Mouse (Mus musculus) telencephalon, adult 2 months (tissue): Measurements from ENCODE around the gene Lclat1.

Source experiments
- DNase-seq: peaks from one replicate; pipeline ENCODE4 v3.0.0-alpha.2; 2011; ENCODE audit warnings: low read depth, low spot score

The Lclat1 gene

DNA sequence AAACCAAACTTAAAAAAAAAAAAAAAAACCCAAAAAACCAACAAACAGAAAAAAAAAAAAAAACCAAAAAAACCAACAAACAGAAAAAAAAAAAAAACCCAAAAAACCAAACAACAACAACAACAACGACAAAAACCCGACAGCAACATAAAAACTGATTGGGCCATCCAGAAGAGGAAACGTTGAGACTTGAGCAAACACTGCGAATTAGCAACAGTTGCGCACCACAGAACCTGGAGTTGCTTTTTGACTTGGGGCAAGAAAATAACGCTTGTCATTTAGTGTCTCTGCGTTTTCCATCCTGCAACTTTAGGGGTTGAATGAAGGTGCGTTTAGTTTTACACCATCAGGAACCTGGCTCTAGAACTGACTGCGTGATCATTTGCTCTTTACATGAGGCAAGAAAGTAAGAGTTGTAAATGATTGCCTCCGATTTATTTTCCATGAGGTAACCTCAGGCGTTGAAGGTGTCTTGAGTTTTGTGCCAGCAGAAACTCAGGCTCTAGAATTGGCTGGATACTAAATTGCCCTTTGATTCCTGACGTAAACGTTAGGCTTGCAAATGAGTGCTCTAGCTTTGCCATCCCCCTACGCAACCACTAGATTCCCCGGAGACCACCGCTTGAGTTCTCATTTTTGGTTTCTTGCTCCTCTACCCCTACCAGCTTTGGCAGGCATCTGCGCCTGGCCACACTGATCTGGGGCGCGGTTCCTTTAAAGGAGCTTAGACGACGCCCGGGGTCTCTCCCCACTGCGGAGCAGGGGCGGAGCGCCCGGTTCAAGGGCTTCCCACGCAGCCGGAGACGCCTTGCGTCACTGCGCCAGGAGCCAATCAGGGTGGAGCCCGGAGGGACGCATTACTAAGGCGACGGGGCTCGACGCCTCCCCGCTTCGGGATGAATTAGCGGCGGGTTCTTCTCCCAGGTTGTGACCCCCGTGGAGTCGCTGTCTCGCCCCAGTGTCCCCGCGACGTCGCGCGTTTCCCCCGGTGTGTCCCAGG lies at the start of gene Lclat1:
Gene Lclat1 (plus strand): TSS at position 828 of the 1,000 bp plus-strand sequence.
- DNase-seq, result peak; percentile 92

DNA sequence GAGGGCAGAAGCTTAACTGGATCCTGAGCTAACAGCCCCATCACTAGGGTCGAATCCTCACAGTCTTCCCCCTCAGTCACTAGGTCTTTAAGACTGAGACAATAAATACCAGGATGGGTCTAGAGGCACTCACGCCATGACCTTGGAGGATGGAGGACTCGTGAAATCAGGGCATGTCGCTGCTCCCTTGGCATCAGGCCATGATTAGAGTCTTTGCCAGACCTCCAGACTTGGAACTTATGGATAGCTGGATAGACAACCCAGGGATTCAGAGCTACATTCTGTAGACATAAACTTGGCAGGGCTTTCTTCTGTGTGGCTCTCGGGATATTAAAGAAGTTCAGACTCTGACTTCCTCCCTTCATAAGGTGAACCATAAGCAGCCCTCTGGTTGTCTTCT lies 49.5 kb upstream of the Lclat1 start:
- DNase-seq, result no peak

DNA sequence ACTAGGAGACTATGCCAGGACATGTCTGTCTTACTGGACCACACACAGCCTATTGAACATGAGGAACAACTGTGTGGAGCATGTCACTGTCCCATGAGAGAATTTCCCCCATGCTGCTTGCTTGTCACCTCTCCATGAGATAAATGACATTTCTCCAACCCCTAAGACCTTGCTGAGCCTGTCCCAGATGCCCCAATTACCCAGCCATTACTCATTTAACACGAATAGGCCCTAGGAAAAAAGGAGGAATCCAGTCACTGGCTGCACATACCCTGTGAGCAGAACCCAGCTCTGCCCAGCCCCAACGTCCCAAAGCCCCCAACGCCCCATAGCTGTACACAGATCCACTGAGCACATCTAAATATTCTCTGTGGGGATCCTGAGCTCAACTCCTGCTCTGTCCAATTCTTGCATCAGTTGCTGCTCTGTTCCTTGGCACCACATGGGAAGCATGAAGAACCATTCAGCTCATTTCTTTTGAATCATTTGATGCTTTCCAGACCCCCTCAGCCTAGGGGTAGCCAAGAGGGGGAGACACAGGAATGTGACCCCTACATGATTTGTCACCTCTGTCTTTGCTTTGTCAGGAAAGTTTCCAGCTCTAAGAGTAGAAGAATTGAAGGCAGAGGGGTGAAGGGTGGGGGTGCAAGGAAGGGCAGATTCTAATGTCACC lies 47.4 kb upstream of the Lclat1 start:
- no peak for DNase-seq

DNA sequence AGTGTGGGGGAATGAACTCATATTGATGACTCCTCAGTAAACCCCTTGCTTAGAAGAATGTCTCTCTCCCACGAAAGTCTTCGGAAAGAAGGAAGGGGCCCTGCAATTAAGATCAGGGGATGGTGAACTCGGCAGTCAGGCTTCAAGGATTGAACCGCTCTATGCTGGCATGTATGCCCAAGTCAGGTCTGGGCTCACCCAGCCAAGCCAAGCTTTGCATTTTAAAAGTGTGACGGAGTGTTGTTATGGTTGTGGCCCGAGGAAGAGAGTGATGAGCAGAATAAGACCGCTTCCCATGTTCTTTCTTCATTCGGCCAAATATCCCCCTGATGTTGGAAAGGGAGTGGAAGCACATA lies 46.9 kb upstream of the Lclat1 start:
- DNase-seq, result no peak

DNA sequence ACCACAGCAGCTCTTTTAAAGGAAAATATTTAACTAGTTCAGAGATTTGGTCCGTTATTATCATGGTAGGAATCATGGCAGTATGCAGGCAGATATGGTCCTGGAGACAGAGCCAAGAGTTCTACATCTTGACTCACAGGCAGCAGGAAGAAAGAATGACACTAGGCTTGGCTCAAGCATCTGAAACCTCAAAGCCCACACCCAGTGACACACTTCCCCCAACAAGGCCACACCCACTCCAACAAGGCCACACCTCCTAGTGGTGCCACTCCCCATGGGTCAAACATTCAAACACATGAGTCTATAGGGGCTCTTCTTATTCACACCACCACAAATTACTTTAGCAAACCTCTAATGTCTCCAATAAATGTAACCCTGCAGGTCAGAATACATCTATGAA lies 45.1 kb upstream of the Lclat1 start:
- no peak for DNase-seq

DNA sequence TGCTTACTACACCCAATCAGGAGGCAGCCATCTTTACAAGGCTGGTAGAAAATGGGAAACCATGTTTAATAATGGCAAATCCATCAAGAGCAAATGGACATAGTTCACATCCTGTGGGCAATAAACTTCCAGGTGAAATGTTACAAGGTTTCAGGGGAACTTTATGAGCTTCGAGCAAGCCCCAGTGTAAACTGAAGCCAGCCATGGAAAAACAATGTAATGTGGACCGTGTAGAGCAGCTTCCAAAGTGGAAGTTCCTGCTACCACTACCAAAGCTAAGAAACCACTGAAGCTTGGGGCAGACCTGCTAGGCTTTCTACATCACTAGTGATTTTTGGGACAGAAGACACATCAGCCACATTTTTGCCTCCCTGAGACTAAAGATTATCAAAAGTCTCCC lies 44.5 kb upstream of the Lclat1 start:
- DNase-seq, result no peak

DNA sequence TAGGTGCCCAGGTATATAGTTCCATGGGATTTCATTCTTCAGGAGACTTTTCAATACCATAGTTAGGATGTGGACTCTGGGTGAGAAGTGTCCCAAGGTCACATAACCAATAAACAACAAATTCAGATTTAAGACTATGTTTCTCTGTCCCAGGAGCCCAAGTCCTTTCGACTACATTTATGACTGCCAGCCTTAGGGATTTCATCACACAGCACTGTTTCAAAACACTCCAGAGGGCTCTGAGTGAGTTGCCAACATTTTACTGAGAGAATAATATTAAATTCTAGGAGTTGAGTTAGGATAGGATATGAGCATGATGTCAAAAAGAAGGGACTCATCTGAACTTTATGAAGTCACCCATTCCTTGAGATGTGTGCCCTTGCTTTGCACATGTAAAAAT lies 44.0 kb upstream of the Lclat1 start:
- no peak for DNase-seq

DNA sequence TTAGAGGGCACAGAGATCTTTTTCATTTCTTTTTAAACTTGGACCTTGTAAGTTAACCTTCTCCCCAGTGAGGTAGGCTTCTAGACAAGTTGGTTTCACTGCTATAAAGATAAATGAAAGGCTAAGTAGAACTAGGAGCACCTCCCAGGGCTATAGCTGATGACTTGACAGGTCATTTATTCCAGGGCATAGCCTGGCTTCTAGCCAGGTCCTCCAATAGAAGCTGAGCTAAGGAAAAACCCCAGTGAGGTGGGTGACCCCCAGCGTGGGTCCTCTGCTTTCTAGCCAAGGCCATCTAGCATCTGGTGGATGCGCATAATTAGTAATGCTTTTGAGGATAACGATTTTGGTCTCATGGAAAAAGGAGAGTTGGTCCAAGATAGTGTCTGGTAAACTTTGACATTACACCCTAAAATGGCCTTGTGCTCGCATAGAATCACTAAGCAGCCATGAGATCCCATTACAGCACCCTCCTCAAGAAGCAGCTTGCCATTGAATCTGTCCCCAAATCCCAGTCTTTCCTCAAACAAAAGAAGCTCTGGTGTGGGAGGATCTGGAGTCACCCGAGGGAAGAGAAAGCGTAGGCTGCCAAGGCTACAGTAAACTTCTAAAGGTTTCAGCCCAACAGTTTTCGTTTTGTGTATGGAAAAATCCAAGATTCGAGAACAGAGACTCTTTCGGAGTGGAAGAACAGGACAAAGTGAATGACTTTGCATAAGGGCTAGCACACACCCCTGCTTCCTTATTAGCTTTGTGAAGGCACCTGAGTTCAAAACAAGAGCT lies 41.2 kb upstream of the Lclat1 start:
- peak; percentile 32 for DNase-seq

DNA sequence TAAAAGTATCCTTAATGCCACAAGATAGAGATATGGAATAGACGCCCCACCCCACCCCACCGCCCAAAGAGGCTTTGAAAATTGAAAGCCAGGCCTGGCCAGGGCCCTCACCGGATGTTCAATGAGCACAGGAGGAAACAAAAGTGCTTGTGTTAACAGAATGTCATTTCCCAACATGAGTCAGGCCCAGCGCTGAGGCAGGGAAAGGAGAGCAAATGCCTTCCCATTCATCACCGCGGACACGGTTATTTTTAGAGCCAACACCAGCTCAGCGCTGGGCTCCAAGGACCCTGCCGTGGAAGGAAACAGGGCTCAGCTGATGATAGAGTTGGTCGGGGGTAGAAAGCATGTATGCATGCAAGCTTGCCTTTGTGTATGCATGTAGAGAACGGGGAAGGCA lies 40.4 kb upstream of the Lclat1 start:
- no peak for DNase-seq

DNA sequence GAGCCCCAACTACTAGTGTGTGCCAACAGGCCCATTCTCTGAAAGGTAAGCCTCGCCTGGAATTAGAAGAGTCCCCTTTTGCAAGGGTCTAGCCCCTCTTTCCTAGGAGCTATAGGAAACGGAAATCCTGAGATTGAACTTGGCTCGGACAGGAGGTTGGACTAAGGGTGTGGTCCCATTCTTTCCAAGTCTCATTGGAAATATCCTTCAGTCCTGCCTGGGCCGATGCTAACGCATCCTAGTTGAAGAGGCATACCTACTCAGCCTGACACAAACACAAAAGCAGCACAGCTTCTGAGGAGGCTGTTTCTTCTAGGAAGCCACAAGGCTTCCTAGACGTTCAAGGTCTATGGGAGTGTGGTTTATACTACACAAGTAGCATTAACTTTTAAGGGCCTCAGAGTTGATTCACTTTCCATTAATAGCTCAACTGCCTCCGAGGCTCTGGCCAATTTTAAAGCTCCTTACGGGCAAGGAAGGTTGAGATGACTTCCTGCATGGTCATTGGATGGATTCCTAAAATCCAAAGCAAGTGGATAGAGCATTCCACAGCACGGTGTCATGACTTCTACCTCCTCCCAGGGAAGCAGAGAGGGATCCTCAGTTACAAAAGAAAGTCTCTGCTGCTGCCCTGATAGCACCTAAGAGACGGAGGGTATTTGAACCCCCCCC lies 39.3 kb upstream of the Lclat1 start:
- no peak for DNase-seq

DNA sequence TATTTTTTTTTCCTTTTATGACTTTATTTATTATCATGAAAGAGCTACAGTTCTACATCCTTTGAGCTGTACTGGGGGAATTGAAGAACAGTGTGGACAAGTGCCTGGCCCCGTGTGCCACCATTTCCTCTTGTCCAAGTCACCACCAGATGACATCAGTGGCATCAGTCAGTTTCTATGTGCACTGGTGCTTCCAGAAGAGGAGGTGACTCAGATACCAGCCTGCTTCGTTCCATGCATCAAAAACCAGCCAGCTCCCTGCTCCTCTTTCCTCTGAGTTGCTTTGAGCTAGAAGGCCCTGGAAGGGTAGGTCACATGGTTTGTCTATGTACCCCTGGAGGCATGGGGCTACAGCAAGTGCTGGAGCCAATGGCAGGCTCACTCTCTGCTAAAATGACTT lies 37.3 kb upstream of the Lclat1 start:
- no peak for DNase-seq

DNA sequence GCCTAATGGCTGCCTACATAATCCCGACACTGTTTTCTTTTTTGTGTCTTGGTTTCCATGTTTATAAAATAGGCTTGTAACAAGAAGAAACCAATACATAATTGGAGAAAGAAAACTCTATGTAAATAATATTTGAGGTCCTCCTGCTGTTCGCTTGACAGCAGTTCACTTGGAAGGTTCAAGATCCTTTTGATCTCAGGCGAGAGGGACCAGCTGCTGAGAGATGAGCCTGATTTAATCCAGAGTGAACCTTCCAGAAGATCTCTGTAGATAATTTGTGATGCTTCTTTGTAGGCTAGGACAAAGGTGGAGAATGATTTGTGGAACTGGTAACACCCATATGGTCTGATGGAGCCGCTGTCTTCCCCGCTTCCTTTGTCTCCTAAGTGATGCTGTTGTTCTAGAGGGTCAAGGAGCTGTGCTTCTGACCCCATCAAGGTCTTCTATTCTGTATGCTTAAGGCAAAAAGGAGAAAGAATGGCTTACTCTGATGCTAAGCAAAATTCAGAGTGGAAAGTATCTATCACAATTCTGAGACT lies 36.0 kb upstream of the Lclat1 start:
- no peak for DNase-seq

DNA sequence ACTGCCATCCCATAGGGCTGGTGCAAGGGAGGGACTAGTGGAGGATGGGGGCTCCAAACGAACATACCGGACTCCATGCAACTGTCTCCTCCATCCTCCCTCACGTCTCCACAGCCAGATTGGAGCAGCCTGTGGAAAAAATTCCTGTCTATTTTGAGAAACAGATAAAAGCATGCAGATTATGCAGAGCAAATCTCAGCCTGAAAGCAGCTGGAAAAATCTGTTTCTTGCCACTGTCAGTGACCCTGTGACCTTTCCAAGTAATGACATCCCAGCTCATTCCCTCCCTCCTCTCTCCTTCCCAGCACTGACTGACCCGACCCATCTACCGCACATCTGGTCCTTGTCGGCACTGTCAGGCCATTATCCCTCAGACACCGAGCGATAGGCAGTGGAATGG lies 35.5 kb upstream of the Lclat1 start:
- no peak for DNase-seq

DNA sequence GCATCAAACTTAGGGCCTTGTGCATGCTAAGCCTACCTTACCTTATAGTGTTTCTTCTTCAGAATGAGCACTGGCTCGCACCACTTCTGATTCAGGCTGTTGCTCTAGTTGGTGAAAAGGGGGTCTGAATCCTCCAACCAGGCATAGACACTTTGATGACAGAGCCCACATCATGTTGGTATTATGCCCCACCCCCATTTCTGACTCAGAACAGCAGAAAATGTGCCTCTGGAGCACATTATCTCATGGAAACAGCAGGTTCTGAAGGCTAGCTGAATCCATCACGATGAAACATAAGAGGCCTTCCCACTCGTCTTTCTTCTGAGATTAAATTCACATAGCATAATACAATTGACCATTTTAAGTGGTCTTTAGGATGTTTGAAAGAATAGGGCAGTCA lies 33.2 kb upstream of the Lclat1 start:
- DNase-seq, result no peak

DNA sequence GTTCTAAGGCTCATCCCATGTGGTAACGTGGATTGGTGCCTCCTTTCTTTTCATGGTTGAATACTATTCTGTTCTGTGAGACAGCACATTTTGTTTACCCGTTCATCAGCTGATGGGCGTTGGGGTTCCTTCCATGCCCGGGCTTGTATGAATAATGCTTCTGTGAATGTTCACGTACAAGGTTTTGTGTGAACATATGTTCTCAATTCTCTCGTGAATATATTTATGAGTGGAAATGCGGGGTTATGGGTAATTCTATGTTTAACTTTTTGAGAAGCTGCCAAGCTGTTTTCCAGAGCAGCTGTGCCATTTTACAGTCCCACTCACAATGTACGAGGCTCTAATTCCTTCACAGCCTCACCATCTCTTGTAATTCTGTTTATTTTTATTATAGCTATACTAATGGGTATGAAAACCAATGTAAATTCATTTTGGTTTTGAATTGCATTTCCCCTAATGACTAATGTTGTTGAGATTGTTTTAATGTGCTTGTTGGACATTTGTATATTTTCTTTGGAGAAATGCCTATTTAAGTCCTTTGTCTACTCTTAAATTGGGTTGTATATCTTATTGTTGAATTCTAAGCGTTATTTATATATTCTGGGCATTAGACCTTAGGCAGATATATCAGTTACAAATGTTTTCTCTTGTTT lies 32.4 kb upstream of the Lclat1 start:
- peak; percentile 84 for DNase-seq

DNA sequence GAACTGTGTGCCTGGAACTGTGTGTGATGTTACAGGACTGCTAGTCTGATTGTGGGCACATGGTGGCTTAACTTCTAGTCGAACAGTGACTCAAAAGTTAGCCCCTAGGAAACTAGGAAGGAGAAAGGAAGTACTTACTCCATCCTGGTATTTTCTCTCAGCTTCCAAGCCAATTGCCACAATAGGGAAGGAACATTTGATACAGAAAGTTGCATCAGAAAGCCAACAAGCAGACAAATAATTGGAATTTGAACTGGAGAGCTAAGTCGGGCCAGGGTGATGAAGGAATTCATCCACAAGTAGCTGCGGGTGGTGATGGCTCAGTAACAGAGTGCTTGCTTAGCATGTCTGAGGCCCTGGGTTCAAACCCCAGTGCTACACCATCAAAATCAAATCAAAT lies 30.1 kb upstream of the Lclat1 start:
- DNase-seq, result no peak

DNA sequence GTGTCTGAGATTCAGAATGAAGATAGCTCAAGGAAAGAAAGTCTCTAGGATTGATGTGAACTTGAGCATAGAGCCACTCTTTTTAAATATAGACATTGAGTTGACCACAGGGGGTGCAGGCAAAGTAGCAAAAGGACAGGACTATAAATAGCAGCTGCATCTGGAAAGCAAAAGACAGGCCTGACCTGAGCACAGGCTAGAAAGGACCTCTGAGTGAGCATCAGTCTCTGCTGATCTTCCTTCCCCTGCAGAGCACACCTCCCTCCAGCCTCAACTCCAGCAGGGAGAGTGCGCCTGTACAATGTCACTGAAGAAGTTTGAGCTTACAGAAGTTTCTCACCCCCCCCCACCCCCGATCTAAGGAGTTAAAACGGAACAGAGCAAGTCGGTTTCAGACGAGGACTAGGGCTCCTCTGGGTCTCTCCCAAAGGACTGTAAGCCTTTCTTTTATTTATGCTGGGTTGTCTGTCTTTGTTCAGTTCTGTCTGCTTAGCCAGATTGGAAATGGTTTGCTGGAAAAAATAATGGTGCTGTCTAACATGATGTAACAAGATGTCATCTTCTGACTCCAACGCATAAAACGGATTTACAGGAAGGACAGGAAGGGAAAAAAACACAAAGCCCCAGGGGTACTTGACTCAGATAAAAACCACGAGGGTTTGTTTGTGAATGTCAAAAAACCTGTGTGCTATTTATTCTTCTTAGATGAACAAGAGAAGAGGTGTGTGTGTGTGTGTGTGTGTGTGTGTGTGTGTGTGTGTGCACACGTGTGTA lies 26.2 kb upstream of the Lclat1 start:
- DNase-seq, result no peak

DNA sequence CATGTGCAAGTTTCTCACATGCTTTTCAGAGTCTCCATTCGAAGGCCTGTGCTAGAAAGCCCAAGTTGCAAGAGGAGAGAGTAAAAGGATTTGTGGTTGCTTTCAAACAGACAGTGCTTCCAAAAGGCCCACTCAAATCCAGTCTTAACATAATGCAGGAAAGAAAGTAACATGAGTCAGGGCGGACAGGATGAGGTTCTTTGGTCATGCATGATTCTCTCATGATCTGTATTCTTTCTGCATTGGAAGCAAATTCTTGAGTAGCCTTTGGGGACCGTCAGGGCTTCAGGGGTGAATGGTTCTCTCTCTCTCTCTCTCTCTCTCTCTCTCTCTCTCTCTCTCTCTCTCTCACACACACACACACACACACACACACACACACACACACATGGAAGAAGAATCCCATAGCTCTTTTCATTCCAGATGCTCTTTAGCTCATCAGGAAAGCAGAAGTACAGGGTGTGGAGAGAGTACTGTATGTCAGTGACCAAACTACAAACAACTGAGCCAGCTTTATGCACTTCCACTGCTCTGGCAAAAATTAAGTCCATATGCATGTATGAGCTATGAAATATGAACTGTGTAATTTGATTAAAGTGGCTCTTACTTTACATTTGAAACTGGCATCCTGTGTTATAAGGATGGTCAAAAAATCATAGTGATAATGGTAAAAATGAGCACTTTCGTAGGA lies 25.1 kb upstream of the Lclat1 start:
- no peak for DNase-seq
